Mouse (Mus musculus): ENCODE data around the gene Rps12-ps3. TPM values are rescaled to one million over a fixed set of nuclear protein-coding genes. Genes with fewer than 3 reads are reported as not detected.

Gene Rps12-ps3
- total and polyA plus RNA-seq, 2 experiments from 2014 or later = 1.4 to 123 TPM

DNA sequence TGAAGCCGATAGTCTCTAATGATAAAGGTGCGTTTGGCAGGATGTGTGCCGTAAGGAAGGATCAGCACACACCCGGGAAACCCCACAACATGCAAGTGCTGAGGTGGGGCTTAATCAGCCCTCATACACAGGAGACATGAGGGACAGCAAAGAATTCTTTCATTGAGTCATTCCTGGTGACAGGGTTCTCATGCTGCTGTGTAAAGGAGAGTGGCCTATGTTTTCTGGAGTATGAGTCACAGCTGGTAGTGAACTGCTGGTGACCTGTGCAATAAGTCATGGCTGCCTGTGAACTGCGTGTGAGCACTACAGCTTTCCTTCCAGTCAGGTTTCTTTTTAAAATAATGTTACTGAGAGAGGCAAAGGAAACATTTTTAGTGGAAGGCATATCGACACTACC lies 32.3 kb upstream of the Rps12-ps3 start:
- WGBS = 68% methylated on average over 6 of the region's 6 CpGs
- no peak for TF ChIP-seq CTCF (IDR thresholded peaks at IDR 0.05; ENCODE audit: low read depth)
- Histone ChIP-seq H3K4me2 (ENCODE audit: low read depth, low read length) (no peak overlapping the region), H3K4me1 (ENCODE audit: control insufficient read depth, insufficient read depth) (no peaks in the 10 kb centered on the region), H3K4me3 (ENCODE audit: low read depth, low read length) (no peak overlapping the region), H3K36me3 (replicated peaks; ENCODE audit: control insufficient read depth, insufficient read depth, low read length) (no peaks in the 10 kb centered on the region), H3K27ac (ENCODE audit: low read depth) (no peak overlapping the region), H3K27me3 (ENCODE audit: control insufficient read depth, insufficient read depth, low read length) (no peaks in the 10 kb centered on the region), H3K9me3 (replicated peaks; ENCODE audit: control insufficient read depth, low read length) (no peaks in the 10 kb centered on the region), H3K9ac (replicated peaks; ENCODE audit: low read depth, low read length) (no peak overlapping the region)
- DNase-seq (ENCODE audit: low spot score) (no peak), ATAC-seq (ENCODE audit: insufficient read depth, low read depth) (no peak)

DNA sequence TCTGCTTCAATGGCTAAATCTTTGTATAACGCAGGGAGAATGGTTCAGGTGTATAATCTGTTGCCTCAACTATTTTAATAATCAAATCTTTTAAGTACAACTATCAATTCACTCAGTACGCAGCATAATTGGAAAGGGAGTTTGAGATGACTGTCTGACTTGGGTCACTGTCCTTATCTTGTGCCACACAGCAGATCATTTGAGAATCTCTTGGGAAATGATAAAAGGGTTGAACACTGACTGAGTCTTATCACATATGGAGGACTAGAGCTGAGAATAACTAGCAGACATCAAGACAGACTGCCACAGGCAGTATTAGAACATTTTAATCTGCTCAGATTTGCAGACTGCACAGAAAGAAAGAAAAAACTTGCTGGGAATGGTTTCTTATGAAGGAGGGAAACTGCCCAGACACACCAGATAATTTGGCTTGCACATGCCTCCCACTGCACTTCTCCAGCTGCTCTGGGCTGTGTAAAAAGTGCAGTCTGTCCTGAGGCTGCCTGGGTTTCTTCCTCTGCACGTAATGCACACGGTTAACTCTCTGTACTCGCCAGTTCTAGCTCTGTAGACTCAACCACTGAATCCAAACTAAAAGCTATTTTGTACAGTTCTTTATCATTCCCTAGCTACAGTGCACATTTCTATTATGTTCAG lies 29.8 kb upstream of the Rps12-ps3 start:
- H3K36me3 ChIP-seq (replicated peaks; ENCODE audit: control insufficient read depth, insufficient read depth, low read length) = no peaks in the 10 kb centered on the region
- H3K27ac ChIP-seq (ENCODE audit: low read depth) = no peak overlapping the region
- H3K9ac ChIP-seq (replicated peaks; ENCODE audit: low read depth, low read length) = no peak overlapping the region
- 70% methylated on average over 5 of the region's 5 CpGs for WGBS
- H3K4me2 ChIP-seq (ENCODE audit: low read depth, low read length) = no peak overlapping the region
- H3K9me3 ChIP-seq (replicated peaks; ENCODE audit: control insufficient read depth, low read length) = no peaks in the 10 kb centered on the region
- no peaks in the 10 kb centered on the region for H3K4me1 ChIP-seq (ENCODE audit: control insufficient read depth, insufficient read depth)
- no peaks in the 10 kb centered on the region for H3K27me3 ChIP-seq (ENCODE audit: control insufficient read depth, insufficient read depth, low read length)
- DNase-seq (ENCODE audit: low spot score) (no peak), ATAC-seq (ENCODE audit: insufficient read depth, low read depth) (no peak)
- H3K4me3 ChIP-seq (ENCODE audit: low read depth, low read length) = no peak overlapping the region
- TF ChIP-seq CTCF (IDR thresholded peaks at IDR 0.05; ENCODE audit: low read depth) = no peak
- TF ChIP-seq EP300 (IDR thresholded peaks at IDR 0.05; ENCODE audit: low read depth) = no peak

DNA sequence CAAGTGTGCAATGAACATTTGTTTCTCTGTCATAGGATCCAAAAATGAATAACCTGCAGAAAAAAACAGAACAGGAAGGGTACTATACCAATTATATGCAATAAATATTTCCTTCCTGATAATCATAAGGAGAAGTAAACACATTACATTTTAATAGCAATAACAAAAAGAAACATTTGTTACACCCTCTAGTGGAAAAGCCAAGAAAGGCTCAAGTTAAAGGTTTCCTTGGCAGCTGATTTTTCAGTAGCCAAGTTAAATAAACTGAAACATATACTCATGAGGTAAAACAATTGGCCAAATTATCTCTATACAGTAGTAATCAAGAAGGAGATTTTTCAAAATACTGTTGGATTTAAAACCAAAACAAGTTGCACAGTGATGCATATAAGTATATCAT lies 6.8 kb upstream of the Rps12-ps3 start:
- peaks cover 8% of the 10 kb centered on the region; the same call in 1 of the 2 replicates for H3K36me3 ChIP-seq (replicated peaks; ENCODE audit: control insufficient read depth, insufficient read depth, low read length)
- H3K9me3 ChIP-seq (replicated peaks; ENCODE audit: control insufficient read depth, low read length) = no peaks in the 10 kb centered on the region
- no peak overlapping the region for H3K4me3 ChIP-seq (ENCODE audit: low read depth, low read length)
- H3K27me3 ChIP-seq (ENCODE audit: control insufficient read depth, insufficient read depth, low read length) = no peaks in the 10 kb centered on the region
- H3K4me2 ChIP-seq (ENCODE audit: low read depth, low read length) = no peak overlapping the region
- H3K27ac ChIP-seq (ENCODE audit: low read depth) = no peak overlapping the region
- TF ChIP-seq EP300 (IDR thresholded peaks at IDR 0.05; ENCODE audit: low read depth) (no peak), CTCF (IDR thresholded peaks at IDR 0.05; ENCODE audit: low read depth) (peak; percentile 23; the same call in 1 of the 2 replicates)
- ATAC-seq (ENCODE audit: insufficient read depth, low read depth) (no peak), DNase-seq (ENCODE audit: low spot score) (no peak)
- no peak overlapping the region for H3K9ac ChIP-seq (replicated peaks; ENCODE audit: low read depth, low read length)
- no peaks in the 10 kb centered on the region for H3K4me1 ChIP-seq (ENCODE audit: control insufficient read depth, insufficient read depth)

DNA sequence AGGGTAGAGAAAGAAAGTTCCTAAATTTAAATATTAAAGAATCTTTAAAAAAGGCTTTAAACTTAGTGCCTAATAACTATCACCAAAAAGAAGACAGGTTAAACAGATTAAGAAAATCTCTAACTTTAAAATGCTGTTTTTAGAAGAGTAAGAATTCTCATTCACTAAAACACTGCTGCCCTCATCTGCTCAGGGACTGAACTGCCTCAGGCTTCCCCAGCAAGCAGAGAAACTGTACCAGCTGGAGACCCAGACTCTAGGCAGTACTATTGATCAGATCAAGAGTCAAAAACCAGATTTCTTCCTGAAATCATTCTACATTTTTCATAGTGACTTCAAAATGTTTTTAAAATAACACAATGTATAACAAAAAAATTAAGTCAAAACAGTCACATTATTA lies 5.5 kb upstream of the Rps12-ps3 start:
- ATAC-seq (ENCODE audit: insufficient read depth, low read depth) (no peak), DNase-seq (ENCODE audit: low spot score) (no peak)
- TF ChIP-seq EP300 (IDR thresholded peaks at IDR 0.05; ENCODE audit: low read depth) (no peak), CTCF (IDR thresholded peaks at IDR 0.05; ENCODE audit: low read depth) (peak; percentile 57)
- Histone ChIP-seq H3K4me2 (ENCODE audit: low read depth, low read length) (no peak overlapping the region), H3K27ac (ENCODE audit: low read depth) (no peak overlapping the region), H3K36me3 (replicated peaks; ENCODE audit: control insufficient read depth, insufficient read depth, low read length) (peaks cover 8% of the 10 kb centered on the region; the same call in 1 of the 2 replicates), H3K4me3 (ENCODE audit: low read depth, low read length) (no peak overlapping the region), H3K27me3 (ENCODE audit: control insufficient read depth, insufficient read depth, low read length) (no peaks in the 10 kb centered on the region), H3K4me1 (ENCODE audit: control insufficient read depth, insufficient read depth) (no peaks in the 10 kb centered on the region), H3K9ac (replicated peaks; ENCODE audit: low read depth, low read length) (no peak overlapping the region), H3K9me3 (replicated peaks; ENCODE audit: control insufficient read depth, low read length) (no peaks in the 10 kb centered on the region)

DNA sequence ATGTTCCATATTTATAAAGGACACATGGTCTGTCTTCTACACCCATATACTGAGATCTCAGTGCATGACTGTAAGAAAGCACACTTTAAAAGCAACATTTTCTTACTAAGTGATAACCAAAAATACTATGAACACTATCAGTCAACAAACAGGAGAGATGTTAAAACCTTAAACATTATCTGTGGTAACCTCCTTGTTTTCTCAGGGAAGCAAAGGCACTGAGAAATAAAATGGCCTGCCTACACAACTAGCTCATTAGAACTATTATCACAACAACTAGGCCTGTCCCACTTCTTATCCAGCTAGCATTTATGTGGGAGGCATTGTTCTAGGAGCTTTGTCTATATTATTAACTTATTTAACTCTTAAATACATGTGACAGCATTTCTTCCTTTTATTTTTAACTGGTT lies 8.7 kb downstream of the Rps12-ps3 start:
- Histone ChIP-seq H3K4me2 (ENCODE audit: low read depth, low read length) (no peak overlapping the region), H3K9me3 (replicated peaks; ENCODE audit: control insufficient read depth, low read length) (no peaks in the 10 kb centered on the region), H3K9ac (replicated peaks; ENCODE audit: low read depth, low read length) (no peak overlapping the region), H3K27ac (ENCODE audit: low read depth) (no peak overlapping the region), H3K4me1 (ENCODE audit: control insufficient read depth, insufficient read depth) (0 out of 2 replicates have a peak, but pooled peaks cover 4% of the 10 kb centered on the region), H3K36me3 (replicated peaks; ENCODE audit: control insufficient read depth, insufficient read depth, low read length) (no peaks in the 10 kb centered on the region), H3K27me3 (ENCODE audit: control insufficient read depth, insufficient read depth, low read length) (no peaks in the 10 kb centered on the region), H3K4me3 (ENCODE audit: low read depth, low read length) (no peak overlapping the region)
- ATAC-seq (ENCODE audit: insufficient read depth, low read depth) = no peak
- DNase-seq (ENCODE audit: low spot score) = no peak
- TF ChIP-seq EP300 (IDR thresholded peaks at IDR 0.05; ENCODE audit: low read depth) = no peak
- no peak for TF ChIP-seq CTCF (IDR thresholded peaks at IDR 0.05; ENCODE audit: low read depth)

DNA sequence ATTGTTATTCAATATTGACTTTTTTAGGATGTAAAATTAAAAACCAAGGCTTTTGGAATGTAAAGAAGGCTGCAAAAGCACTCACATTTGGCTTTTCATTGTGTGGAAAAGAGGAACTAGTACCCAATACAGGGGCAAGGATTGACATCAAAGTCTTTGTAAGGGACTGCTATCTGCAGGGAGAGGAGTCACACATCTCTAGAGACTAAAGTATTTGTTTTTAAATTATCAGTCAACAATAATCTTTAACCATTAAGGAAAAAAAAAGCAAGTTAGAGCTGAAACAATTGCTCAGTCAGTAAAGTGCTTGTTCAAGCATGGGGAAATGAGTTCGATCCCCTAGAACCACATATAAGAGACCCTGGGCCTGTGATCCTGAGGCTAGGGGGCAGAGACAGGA lies 14.6 kb downstream of the Rps12-ps3 start:
- no peak overlapping the region for H3K27ac ChIP-seq (ENCODE audit: low read depth)
- H3K27me3 ChIP-seq (ENCODE audit: control insufficient read depth, insufficient read depth, low read length) = no peaks in the 10 kb centered on the region
- H3K36me3 ChIP-seq (replicated peaks; ENCODE audit: control insufficient read depth, insufficient read depth, low read length) = no peaks in the 10 kb centered on the region
- TF ChIP-seq EP300 (IDR thresholded peaks at IDR 0.05; ENCODE audit: low read depth) (no peak), CTCF (IDR thresholded peaks at IDR 0.05; ENCODE audit: low read depth) (no peak)
- no peaks in the 10 kb centered on the region for H3K9me3 ChIP-seq (replicated peaks; ENCODE audit: control insufficient read depth, low read length)
- ATAC-seq (ENCODE audit: insufficient read depth, low read depth) = no peak
- no peak overlapping the region for H3K4me3 ChIP-seq (ENCODE audit: low read depth, low read length)
- 100% methylated on average over 1 of the region's 1 CpGs for WGBS
- H3K4me2 ChIP-seq (ENCODE audit: low read depth, low read length) = no peak overlapping the region
- H3K9ac ChIP-seq (replicated peaks; ENCODE audit: low read depth, low read length) = no peak overlapping the region
- peaks cover 10% of the 10 kb centered on the region for H3K4me1 ChIP-seq (ENCODE audit: control insufficient read depth, insufficient read depth)
- no peak for DNase-seq (ENCODE audit: low spot score)

Data from heart, postnatal 0 days (tissue).